In genomic region chr1:189707014-189707413, GRCm38 (mm10) we compare ENCODE assay signal across 17 mouse cellular contexts. TPM values are rescaled to one million over a fixed set of nuclear protein-coding genes. Genes with fewer than 3 reads are reported as not detected.
DNase-seq lines count a peak whose midpoint lies in the region; ATAC-seq lines count a peak whose summit lies in the region.
"Had no signal": no experiment of that assay in that cellular context is flagged by ENCODE, and none has a peak within 500 bp of the region (broad histone marks: within the 10 kb centered on the region; RNA-seq: fewer than 3 reads in every experiment).

No protein-coding gene starts in this region.

- DNase-seq in kidney, adult 9 months, result no peak
- no peak for DNase-seq in thymus, postnatal 36 days
- DNase-seq in layer of hippocampus, adult 9-11 months, result no peak
- DNase-seq: adrenal gland, postnatal 10 days; cerebellum, adult 9-11 months; heart, postnatal 36 days; right cerebral cortex, postnatal 25 days; thymus, postnatal 14 days had no signal

- H3K27me3 ChIP-seq in kidney, embryonic 16.5 days (ENCODE audit: insufficient read depth, low read length), result no peaks in the 10 kb centered on the region
- H3K27me3 ChIP-seq in embryonic facial prominence, embryonic 13.5 days, result no peaks in the 10 kb centered on the region
- no peaks in the 10 kb centered on the region for H3K27me3 ChIP-seq in limb, embryonic 12.5 days
- H3K27me3 ChIP-seq in stomach, embryonic 16.5 days (ENCODE audit: control insufficient read depth, insufficient read depth, low read length), result no peaks in the 10 kb centered on the region

- 0 out of 2 replicates have a peak overlapping the region, but pooled peaks have one; percentile 3 for H3K4me2 ChIP-seq in kidney, embryonic 16.5 days (replicated peaks; ENCODE audit: low read depth, low read length)
- no peak overlapping the region for H3K4me2 ChIP-seq in embryonic facial prominence, embryonic 13.5 days
- H3K4me2 ChIP-seq in limb, embryonic 12.5 days, result no peak overlapping the region
- H3K4me2 ChIP-seq in stomach, embryonic 16.5 days (ENCODE audit: low read depth, low read length), result no peak overlapping the region
- H3K4me2 ChIP-seq: forebrain, embryonic 15.5 days; hindbrain, embryonic 14.5 days had no signal

- peak; percentile 20 for ATAC-seq in kidney, embryonic 16.5 days (ENCODE audit: low FRiP score, low TSS enrichment)
- ATAC-seq in embryonic facial prominence, embryonic 13.5 days (ENCODE audit: insufficient number of reproducible peaks, insufficient read depth, low FRiP score, low TSS enrichment, low read depth), result no peak
- ATAC-seq in limb, embryonic 12.5 days (ENCODE audit: insufficient number of reproducible peaks, insufficient read depth, low FRiP score, low TSS enrichment, low read depth), result no peak
- no peak for ATAC-seq in stomach, embryonic 16.5 days (ENCODE audit: insufficient read depth, low FRiP score)
- ATAC-seq: forebrain, embryonic 15.5 days; lung, postnatal 0 days had no signal

- peaks cover 47% of the 10 kb centered on the region for H3K4me1 ChIP-seq in kidney, embryonic 16.5 days (ENCODE audit: insufficient read depth, low read length)
- H3K4me1 ChIP-seq in embryonic facial prominence, embryonic 13.5 days, result peaks cover 52% of the 10 kb centered on the region
- peaks cover 40% of the 10 kb centered on the region for H3K4me1 ChIP-seq in limb, embryonic 12.5 days (replicated peaks)
- peaks cover 3% of the 10 kb centered on the region; the same call in 1 of the 2 replicates for H3K4me1 ChIP-seq in stomach, embryonic 16.5 days (ENCODE audit: control insufficient read depth, insufficient read depth, low read length)
- H3K4me1 ChIP-seq: forebrain, embryonic 15.5 days had no signal

- no peaks in the 10 kb centered on the region for H3K36me3 ChIP-seq in kidney, embryonic 16.5 days (ENCODE audit: insufficient read depth, low read length)
- no peaks in the 10 kb centered on the region for H3K36me3 ChIP-seq in embryonic facial prominence, embryonic 13.5 days
- no peaks in the 10 kb centered on the region for H3K36me3 ChIP-seq in limb, embryonic 12.5 days
- H3K36me3 ChIP-seq in stomach, embryonic 16.5 days (ENCODE audit: control insufficient read depth, insufficient read depth, low read length), result no peaks in the 10 kb centered on the region
- H3K36me3 ChIP-seq: forebrain, embryonic 15.5 days had no signal

- no peak overlapping the region for H3K4me3 ChIP-seq in kidney, embryonic 16.5 days (ENCODE audit: low read length)
- no peak overlapping the region for H3K4me3 ChIP-seq in embryonic facial prominence, embryonic 13.5 days
- H3K4me3 ChIP-seq in limb, embryonic 12.5 days (replicated peaks), result no peak overlapping the region
- H3K4me3 ChIP-seq in stomach, embryonic 16.5 days (replicated peaks; ENCODE audit: low read length), result no peak overlapping the region
- H3K4me3 ChIP-seq: erythroblast, embryonic 14.5 days; forebrain, embryonic 15.5 days; megakaryocyte, embryonic 14.5 days had no signal

- H3K9ac ChIP-seq in kidney, embryonic 16.5 days (replicated peaks; ENCODE audit: low read length), result no peak overlapping the region
- no peak overlapping the region for H3K9ac ChIP-seq in embryonic facial prominence, embryonic 13.5 days
- no peak overlapping the region for H3K9ac ChIP-seq in limb, embryonic 12.5 days (replicated peaks)
- no peak overlapping the region for H3K9ac ChIP-seq in stomach, embryonic 16.5 days (ENCODE audit: low read length)
- H3K9ac ChIP-seq: forebrain, embryonic 15.5 days; hindbrain, embryonic 14.5 days had no signal

- no peaks in the 10 kb centered on the region for H3K9me3 ChIP-seq in kidney, embryonic 16.5 days (ENCODE audit: low read length)
- no peaks in the 10 kb centered on the region for H3K9me3 ChIP-seq in embryonic facial prominence, embryonic 13.5 days
- H3K9me3 ChIP-seq in limb, embryonic 12.5 days, result no peaks in the 10 kb centered on the region
- no peaks in the 10 kb centered on the region for H3K9me3 ChIP-seq in stomach, embryonic 16.5 days (replicated peaks; ENCODE audit: control insufficient read depth, low read length)
- H3K9me3 ChIP-seq: forebrain, embryonic 15.5 days; megakaryocyte, embryonic 14.5 days had no signal

- peak overlapping the region; percentile 82 for H3K27ac ChIP-seq in kidney, embryonic 16.5 days (ENCODE audit: low read length)
- H3K27ac ChIP-seq in embryonic facial prominence, embryonic 13.5 days, result peak overlapping the region; percentile 68
- peak overlapping the region; percentile 41; the same call in 1 of the 2 replicates for H3K27ac ChIP-seq in limb, embryonic 12.5 days
- H3K27ac ChIP-seq in stomach, embryonic 16.5 days (ENCODE audit: low read length), result peak overlapping the region; percentile 76
- H3K27ac ChIP-seq: forebrain, embryonic 15.5 days; hindbrain, embryonic 14.5 days had no signal

RNA-seq across cellular contexts. Expression of gene Cenpf, which starts 19.1 kb away (rescaled TPM):
- polyA plus RNA-seq in kidney, embryonic 16.5 days (2015; fragmentation: Nextera tagmentation; extraction: Ambion mirVana), result 65.4 and 87.1 TPM in 2 replicates
- polyA plus RNA-seq in embryonic facial prominence, embryonic 13.5 days (2015; fragmentation: Nextera tagmentation; extraction: Ambion mirVana), result 102 and 103 TPM in 2 replicates
- polyA plus RNA-seq in limb, embryonic 12.5 days (2016; fragmentation: Nextera tagmentation; extraction: Ambion mirVana), result 100 and 101 TPM in 2 replicates
- polyA plus RNA-seq in stomach, embryonic 16.5 days (2015; fragmentation: Nextera tagmentation; extraction: Ambion mirVana), result 55.9 and 56.0 TPM in 2 replicates

RNA-seq across cellular contexts. Expression of gene Ptpn14, which starts 21.1 kb away (rescaled TPM):
- 16.1 and 17.0 TPM in 2 replicates for polyA plus RNA-seq in kidney, embryonic 16.5 days (2015; fragmentation: Nextera tagmentation; extraction: Ambion mirVana)
- polyA plus RNA-seq in embryonic facial prominence, embryonic 13.5 days (2015; fragmentation: Nextera tagmentation; extraction: Ambion mirVana), result 13.9 and 14.0 TPM in 2 replicates
- polyA plus RNA-seq in limb, embryonic 12.5 days (2016; fragmentation: Nextera tagmentation; extraction: Ambion mirVana), result 9.6 and 11.4 TPM in 2 replicates
- 8.4 and 8.7 TPM in 2 replicates for polyA plus RNA-seq in stomach, embryonic 16.5 days (2015; fragmentation: Nextera tagmentation; extraction: Ambion mirVana)
- polyA plus RNA-seq: erythroblast, embryonic 14.5 days had no signal
